Mouse (Mus musculus) lung, postnatal 4 days (tissue): ENCODE data around the gene Hnrnpl.

Experiments
- DNase-seq, 2 experiments: peaks; one replicate each; pipeline ENCODE4 v3.0.0; 2021

The Hnrnpl gene

GRCm38 (mm10) chr7:28812949-28813348 lies 4.6 kb downstream of the Hnrnpl start:
- no peak for DNase-seq

GRCm38 (mm10) chr7:28814306-28815034 lies 6.1 kb downstream of the Hnrnpl start:
- no peak for DNase-seq

- no peak for DNase-seq
Observed at GRCm38 (mm10) chr7:28815230-28815629, 6.9 kb downstream of the Hnrnpl start.

GRCm38 (mm10) chr7:28816201-28816600 lies 7.9 kb downstream of the Hnrnpl start:
- DNase-seq = no peak

GRCm38 (mm10) chr7:28816920-28817319 lies 8.6 kb downstream of the Hnrnpl start:
- no peak for DNase-seq

- no peak for DNase-seq
Observed at GRCm38 (mm10) chr7:28817524-28817923, 9.2 kb downstream of the Hnrnpl start.

- DNase-seq = no peak
Observed at GRCm38 (mm10) chr7:28817957-28818356, 9.6 kb downstream of the Hnrnpl start.

GRCm38 (mm10) chr7:28818436-28818835 lies 10.1 kb downstream of the Hnrnpl start:
- DNase-seq = no peak

- no peak for DNase-seq
Observed at GRCm38 (mm10) chr7:28818861-28819452, 10.6 kb downstream of the Hnrnpl start.

GRCm38 (mm10) chr7:28819571-28819970 lies 11.2 kb downstream of the Hnrnpl start:
- no peak for DNase-seq

- peak; percentile 48 to 70 for DNase-seq
Observed at GRCm38 (mm10) chr7:28820358-28821260, 12.3 kb downstream of the Hnrnpl start.

GRCm38 (mm10) chr7:28821261-28821831 lies 13.0 kb downstream of the Hnrnpl start:
- no peak for DNase-seq

GRCm38 (mm10) chr7:28822556-28822955 lies 14.2 kb downstream of the Hnrnpl start:
- DNase-seq = no peak

GRCm38 (mm10) chr7:28822993-28823903 lies 14.9 kb downstream of the Hnrnpl start:
- no peak for DNase-seq

- no peak for DNase-seq
Observed at GRCm38 (mm10) chr7:28823932-28824331, 15.6 kb downstream of the Hnrnpl start.

- DNase-seq = peak; percentile 94 to 95
Observed at GRCm38 (mm10) chr7:28824941-28825685, 16.8 kb downstream of the Hnrnpl start, which contains the start of gene Ech1. Ech1 (plus strand) TSS chr7:28825217.

- peak; percentile 52 to 53 for DNase-seq
Observed at GRCm38 (mm10) chr7:28825686-28826401, 17.5 kb downstream of the Hnrnpl start.

GRCm38 (mm10) chr7:28826402-28826772 lies 18.0 kb downstream of the Hnrnpl start:
- no peak for DNase-seq

GRCm38 (mm10) chr7:28827338-28827737 lies 19.0 kb downstream of the Hnrnpl start:
- DNase-seq = no peak

GRCm38 (mm10) chr7:28829821-28830220 lies 21.5 kb downstream of the Hnrnpl start:
- DNase-seq = no peak

GRCm38 (mm10) chr7:28830981-28831380 lies 22.6 kb downstream of the Hnrnpl start:
- DNase-seq = no peak
